Mouse (Mus musculus) cerebellum, postnatal 10 days (tissue): Measurements from ENCODE around the gene Gps2.

Source experiments
- DNase-seq, 2 experiments: peaks; one replicate each; pipeline ENCODE4 v3.0.0; 2021; ENCODE audit warnings: mixed read lengths in 2 of 2

Gene Gps2

GRCm38 (mm10) chr11:69886907-69887635 lies 26.6 kb upstream of the Gps2 start:
- DNase-seq, result no peak

DNA sequence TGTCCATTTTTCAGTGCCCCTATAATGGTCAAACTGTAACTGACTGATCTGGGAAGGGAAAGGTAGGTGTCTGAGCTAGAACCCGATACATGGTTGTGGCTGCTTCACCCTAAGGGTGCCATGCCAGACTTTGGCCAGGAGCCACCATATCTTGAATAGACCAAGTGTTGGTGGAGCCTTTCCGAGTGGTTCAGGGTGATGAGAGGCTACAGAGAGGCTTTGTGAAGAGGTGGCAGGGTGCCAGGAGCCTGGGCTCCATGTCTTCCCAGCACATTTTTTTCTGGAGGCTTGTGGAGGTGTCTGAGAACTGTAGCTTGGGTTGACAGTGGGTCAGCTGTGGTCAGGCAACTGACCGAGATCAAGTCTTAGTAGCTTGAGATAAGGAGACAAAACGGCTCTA lies 22.2 kb upstream of the Gps2 start:
- DNase-seq, result peak; percentile 52 to 64

- DNase-seq, result no peak
Measured at GRCm38 (mm10) chr11:69894671-69895070, 19.0 kb upstream of the Gps2 start.

GRCm38 (mm10) chr11:69895291-69895690 lies 18.4 kb upstream of the Gps2 start, which contains the start of gene Acap1:
Gene Acap1 (minus strand): TSS chr11:69895539.
- no peak for DNase-seq

GRCm38 (mm10) chr11:69899870-69900269 lies 13.8 kb upstream of the Gps2 start:
- peak; percentile 29 to 40 for DNase-seq

- DNase-seq, result peak; percentile 92 to 94
Measured at GRCm38 (mm10) chr11:69900471-69901405, 12.9 kb upstream of the Gps2 start, which contains the start of the genes 2810408A11Rik and Neurl4. Gene 2810408A11Rik (minus strand): TSS chr11:69900987. Gene Neurl4 (plus strand): TSS chr11:69901072.

DNA sequence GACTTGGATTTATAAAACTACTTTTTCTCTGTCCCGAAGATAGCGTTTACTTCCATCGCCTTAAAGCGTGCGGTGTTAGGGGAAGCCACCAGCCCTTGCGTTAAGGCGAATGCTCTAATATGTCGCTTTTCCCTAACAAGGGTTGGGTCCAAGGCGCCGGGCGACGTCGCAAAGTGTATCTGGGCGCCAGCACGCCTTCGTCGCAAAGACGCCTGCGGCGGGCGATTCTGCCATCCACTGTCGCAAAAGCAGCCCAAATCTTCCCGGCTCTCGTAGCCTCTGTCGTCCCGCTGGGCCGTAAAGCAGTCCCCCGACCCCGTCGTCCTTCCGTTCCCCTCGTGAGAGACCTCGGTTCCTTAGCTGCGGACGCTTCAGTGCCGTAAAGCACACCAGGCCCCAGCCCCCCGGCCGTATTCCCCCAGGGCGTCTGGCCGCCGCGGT lies 12.3 kb upstream of the Gps2 start:
- DNase-seq, result peak; percentile 94 to 97

GRCm38 (mm10) chr11:69901993-69902392 lies 11.7 kb upstream of the Gps2 start:
- DNase-seq, result peak in 1 of 2 experiments; percentile 74

GRCm38 (mm10) chr11:69902972-69903371 lies 10.7 kb upstream of the Gps2 start:
- DNase-seq, result no peak

DNA sequence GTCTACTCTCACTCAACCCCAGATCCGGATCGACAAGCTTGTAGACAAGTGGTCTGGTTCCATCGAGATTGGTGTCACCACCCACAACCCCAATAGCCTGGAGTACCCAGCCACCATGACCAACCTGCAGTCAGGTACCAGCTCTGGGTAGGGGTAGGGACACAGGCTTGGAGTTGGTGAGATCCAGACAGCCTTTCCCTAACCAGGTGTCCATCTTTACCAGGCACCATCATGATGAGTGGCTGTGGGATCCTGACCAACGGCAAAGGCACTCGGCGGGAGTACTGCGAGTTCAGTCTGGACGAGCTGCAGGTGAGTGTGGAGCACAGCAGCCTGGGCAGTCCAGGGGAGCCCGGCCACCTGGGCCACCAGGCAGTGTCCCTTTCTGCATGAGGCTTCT lies 9.4 kb upstream of the Gps2 start:
- DNase-seq, result no peak

GRCm38 (mm10) chr11:69908645-69909044 lies 5.0 kb upstream of the Gps2 start:
- DNase-seq, result no peak

DNA sequence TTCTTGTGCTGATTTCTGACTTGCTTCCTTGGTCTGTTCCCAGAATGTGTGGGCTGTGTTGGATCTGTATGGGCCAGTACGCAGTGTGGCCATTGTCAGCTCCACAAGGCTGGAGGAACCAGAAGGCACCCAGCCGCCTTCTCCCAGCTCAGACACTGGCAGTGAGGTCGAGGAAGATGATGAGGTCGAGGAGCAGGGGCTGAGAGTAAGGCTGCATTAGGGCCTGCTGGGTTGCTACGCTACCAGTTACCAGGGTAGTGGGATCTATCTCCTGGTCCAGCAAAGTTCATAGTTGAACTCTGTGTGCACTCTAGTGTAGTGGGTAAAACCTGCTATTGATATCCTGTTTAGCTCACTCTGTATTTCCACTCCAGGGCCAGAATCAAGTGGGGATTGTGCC lies 4.5 kb upstream of the Gps2 start:
- DNase-seq, result no peak

DNA sequence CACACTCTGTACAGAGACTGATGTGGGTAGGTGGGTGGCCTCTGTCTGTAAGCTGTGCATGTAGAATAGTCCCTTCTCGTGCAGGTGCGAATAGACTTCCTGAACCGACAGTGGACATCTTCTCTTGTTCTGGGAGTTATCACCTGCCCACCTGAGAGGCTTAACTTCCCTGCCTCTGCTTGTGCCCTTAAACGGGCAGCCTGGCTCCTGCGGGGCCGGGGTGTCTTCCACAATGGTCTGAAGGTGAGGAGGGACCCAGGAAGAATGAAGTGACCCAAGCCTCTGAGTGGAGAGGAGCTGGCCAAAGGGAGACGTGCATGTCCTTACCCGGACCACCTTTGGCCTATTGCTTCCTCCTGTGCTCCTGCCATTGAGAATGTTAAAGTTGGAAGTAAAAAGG lies 3.5 kb upstream of the Gps2 start:
- no peak for DNase-seq

- no peak for DNase-seq
Measured at GRCm38 (mm10) chr11:69910781-69911560, 2.7 kb upstream of the Gps2 start.

DNA sequence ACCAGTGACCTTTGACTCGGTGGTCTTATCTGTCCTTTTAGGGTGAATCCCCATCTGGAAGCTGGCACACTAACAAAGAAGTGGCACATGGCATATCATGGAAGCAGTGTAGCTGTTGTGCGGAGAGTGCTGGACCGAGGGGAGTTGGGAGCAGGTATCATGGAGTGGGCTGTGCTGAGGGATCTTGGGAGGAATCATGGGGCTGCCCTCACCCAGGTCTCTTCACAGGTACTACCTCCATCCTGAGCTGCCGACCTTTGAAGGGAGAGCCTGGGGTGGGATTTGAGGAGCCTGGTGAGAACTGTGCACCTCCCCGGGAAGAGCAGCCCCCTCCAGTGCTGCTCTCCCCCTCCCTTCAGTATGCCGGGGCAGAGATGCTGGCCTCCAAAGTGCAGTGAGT lies 2.0 kb upstream of the Gps2 start:
- no peak for DNase-seq

DNA sequence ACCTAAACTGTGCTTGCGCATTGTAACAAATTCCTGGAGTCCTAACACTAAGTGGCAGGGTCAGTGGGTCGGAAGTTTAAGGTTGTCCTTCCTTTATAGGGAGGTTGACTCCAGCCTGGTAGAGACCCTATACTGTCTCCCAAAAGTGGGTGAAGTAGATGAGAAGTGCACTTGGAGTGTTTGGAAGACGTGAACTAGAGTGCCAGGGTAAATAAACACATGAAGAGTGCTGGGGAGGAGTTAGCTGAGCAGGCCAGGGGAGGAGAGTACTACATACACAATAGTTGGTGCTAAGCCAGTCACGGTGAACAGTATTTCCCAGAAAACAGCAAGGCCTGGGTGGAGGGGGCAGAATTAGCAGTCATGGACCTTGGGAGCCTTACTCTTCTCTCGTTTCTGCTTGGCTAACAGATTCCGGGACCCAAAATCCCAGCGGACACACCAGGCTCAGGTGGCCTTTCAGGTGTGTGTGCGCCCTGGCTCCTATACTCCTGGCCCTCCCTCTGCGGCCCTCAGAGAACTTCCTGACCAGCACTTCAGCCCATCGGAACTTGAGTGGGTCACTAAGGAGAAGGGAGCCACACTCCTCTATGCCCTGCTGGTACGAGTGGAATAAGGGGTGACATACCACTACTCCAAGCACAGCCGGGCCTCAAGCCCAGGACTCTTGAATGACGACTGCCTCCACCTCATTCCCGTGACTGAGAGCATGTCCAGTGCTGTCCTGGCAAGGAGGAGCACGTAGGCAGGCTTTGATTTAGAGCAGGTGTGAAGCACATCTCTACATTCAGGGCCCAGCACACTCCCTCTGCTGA lies 765 bp upstream of the Gps2 start:
- no peak for DNase-seq

- DNase-seq, result no peak
Measured at GRCm38 (mm10) chr11:69914372-69914764, 680 bp downstream of the Gps2 start.

DNA sequence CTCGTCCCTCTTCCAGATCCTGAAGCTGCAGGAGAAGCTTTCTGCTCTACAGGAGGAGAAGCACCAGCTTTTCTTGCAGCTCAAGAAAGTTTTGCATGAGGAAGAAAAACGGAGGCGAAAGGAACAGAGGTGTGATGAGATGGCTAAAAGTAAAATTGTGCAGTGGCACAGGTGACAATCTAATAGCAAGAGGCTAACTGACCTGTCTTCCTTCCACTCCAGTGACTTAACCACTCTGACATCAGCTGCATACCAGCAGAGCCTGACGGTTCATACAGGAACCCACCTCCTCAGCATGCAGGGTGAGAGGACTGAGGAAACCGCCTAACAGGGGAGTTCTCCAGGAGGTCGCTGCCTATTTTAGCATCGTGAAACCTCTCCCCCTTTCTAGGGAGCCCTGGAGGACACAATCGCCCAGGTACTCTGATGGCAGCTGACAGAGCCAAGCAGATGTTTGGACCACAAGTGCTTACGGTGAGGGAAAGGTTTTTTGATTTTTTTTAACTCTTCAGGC lies 1.3 kb downstream of the Gps2 start:
- DNase-seq, result peak in 1 of 2 experiments; percentile 2

GRCm38 (mm10) chr11:69915667-69916627 lies 2.3 kb downstream of the Gps2 start:
- DNase-seq, result peak in 1 of 2 experiments; percentile 24

DNA sequence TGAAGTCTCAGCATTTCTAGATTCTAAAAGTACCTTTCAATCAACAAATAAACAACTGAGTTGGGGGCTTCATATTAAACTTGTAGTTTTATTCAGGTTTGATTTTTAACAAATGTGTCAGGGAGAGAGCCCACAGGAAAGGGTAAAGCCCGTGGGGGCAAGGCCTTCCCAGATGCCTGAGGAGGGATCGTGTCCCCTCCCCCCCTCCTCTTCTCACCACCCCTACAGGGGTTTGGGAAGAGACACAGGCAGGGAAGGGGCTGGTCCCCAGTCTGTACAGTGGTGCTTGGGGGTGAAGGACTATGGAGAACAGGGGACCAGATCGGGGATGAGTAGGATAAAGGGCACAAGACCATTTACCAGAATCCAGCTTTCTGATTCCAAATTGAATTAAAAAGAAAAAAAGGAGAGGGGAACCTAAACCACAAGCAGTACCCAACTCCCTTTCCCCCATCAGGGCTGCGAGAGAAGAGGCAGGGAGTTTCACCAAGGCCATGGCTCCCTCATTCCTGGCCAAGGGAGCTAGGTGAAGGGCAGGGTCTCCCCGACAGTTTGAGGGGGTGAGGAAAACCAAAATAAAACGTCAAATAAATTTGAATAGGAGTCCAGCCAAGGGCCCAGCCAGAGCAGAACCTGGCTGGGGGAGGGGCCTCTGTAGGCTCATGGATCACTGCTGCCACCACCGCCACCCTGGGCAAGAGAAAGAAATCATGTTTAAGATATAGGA lies 3.1 kb downstream of the Gps2 start:
- peak in 1 of 2 experiments; percentile 19 for DNase-seq
